Mouse (Mus musculus) spleen, postnatal 14 days (tissue): Measurements from ENCODE around the gene Tnfrsf19.

ENCODE experiments used
- DNase-seq, 2 experiments: peaks; one replicate each; pipeline ENCODE4 v3.0.0; 2021 to 2022; ENCODE audit warnings: low spot score in 2 of 2

Tnfrsf19 gene

GRCm38 (mm10) chr14:61020968-61021367, 25.3 kb downstream of the Tnfrsf19 start:
- no peak for DNase-seq

- DNase-seq = no peak
Observed at GRCm38 (mm10) chr14:61019880-61020279, 26.4 kb downstream of the Tnfrsf19 start.

GRCm38 (mm10) chr14:61014544-61014943, 31.7 kb downstream of the Tnfrsf19 start:
- no peak for DNase-seq

GRCm38 (mm10) chr14:61012397-61012931, 33.8 kb downstream of the Tnfrsf19 start:
- DNase-seq = no peak

GRCm38 (mm10) chr14:61011621-61012174, 34.6 kb downstream of the Tnfrsf19 start:
- DNase-seq = no peak

GRCm38 (mm10) chr14:61005127-61005837, 41.0 kb downstream of the Tnfrsf19 start:
- DNase-seq = no peak

- no peak for DNase-seq
Observed at GRCm38 (mm10) chr14:61003676-61004075, 42.6 kb downstream of the Tnfrsf19 start.

- no peak for DNase-seq
Observed at GRCm38 (mm10) chr14:61000072-61000471, 46.2 kb downstream of the Tnfrsf19 start.

GRCm38 (mm10) chr14:60996556-60996955, 49.7 kb downstream of the Tnfrsf19 start:
- DNase-seq = no peak

GRCm38 (mm10) chr14:60993506-60993905, 52.8 kb downstream of the Tnfrsf19 start:
- no peak for DNase-seq

- DNase-seq = no peak
Observed at GRCm38 (mm10) chr14:60993092-60993491, 53.2 kb downstream of the Tnfrsf19 start.

- DNase-seq = no peak
Observed at GRCm38 (mm10) chr14:60992144-60992543, 54.1 kb downstream of the Tnfrsf19 start.

- DNase-seq = no peak
Observed at GRCm38 (mm10) chr14:60988228-60988627, 58.1 kb downstream of the Tnfrsf19 start.

GRCm38 (mm10) chr14:60986926-60987325, 59.4 kb downstream of the Tnfrsf19 start:
- DNase-seq = no peak

GRCm38 (mm10) chr14:60985077-60985476, 61.2 kb downstream of the Tnfrsf19 start:
- DNase-seq = no peak

- no peak for DNase-seq
Observed at GRCm38 (mm10) chr14:60984266-60984665, 62.0 kb downstream of the Tnfrsf19 start.

- no peak for DNase-seq
Observed at GRCm38 (mm10) chr14:60982126-60982525, 64.2 kb downstream of the Tnfrsf19 start.

- DNase-seq = no peak
Observed at GRCm38 (mm10) chr14:60980244-60980887, 65.9 kb downstream of the Tnfrsf19 start.

- DNase-seq = no peak
Observed at GRCm38 (mm10) chr14:60978129-60978528, 68.2 kb downstream of the Tnfrsf19 start.

- no peak for DNase-seq
Observed at GRCm38 (mm10) chr14:60976231-60976630, 70.1 kb downstream of the Tnfrsf19 start.

- no peak for DNase-seq
Observed at GRCm38 (mm10) chr14:60975736-60976135, 70.6 kb downstream of the Tnfrsf19 start.

GRCm38 (mm10) chr14:60970961-60971360, 75.3 kb downstream of the Tnfrsf19 start:
- DNase-seq = no peak

GRCm38 (mm10) chr14:60966061-60966460, 80.2 kb downstream of the Tnfrsf19 start:
- no peak for DNase-seq
